ENCODE assay signal across 8 mouse cellular contexts in the genomic region with DNA sequence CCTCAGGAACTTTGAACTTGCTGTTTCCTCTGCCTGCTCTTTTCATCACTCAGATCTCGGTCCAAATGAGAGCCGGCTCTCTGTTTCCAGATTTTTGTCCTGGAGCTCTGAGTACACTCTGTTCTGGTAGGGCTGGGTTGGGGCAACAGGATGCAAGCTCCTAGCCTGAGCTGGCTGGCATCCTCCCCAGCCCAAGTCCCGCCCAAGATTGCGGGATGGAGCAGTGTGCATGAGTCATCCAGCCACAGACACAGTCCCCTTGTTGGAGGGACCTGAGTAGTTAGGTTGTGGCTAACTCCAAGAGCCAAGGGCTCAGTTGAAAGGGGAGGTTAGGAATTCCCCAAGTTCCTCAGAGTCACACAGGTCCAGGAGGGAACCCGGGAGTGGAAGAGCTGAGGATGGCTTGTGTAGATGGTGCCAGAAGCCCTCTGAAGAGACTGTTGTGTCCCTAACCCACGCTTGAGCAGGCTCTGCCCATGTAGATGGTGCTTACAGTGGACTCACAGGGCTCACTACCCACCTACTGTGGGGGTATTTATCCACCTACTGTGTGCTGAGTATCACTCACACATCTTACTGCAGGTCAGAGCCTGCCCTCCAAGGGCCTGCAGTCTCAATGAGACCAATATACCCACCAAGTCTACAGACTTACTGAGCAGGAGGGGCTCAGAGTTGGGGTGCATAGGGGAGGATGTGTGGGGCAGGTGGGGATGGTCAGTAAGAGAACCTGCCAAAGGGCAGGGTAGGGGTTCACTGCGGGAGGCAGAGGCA. TPM values are rescaled to one million over a fixed set of nuclear protein-coding genes. Genes with fewer than 3 reads are reported as not detected.
DNase-seq lines count a peak whose midpoint lies in the region; ATAC-seq and TF ChIP-seq lines count a peak whose summit lies in the region.

No protein-coding gene starts in this region.

- H3K4me3 ChIP-seq in heart, embryonic 11.5 days (ENCODE audit: low read depth, low read length): no peak overlapping the region
- no peak overlapping the region for H3K4me3 ChIP-seq in C2C12 (ENCODE audit: insufficient read depth, poor library complexity, severe bottlenecking)
- H3K4me3 ChIP-seq in embryonic facial prominence, embryonic 14.5 days (ENCODE audit: low read depth, low read length): no peak overlapping the region
- no peak overlapping the region for H3K4me3 ChIP-seq in forebrain, embryonic 10.5 days

- H3K4me1 ChIP-seq in heart, embryonic 11.5 days (ENCODE audit: control insufficient read depth, insufficient read depth, low read length): no peaks in the 10 kb centered on the region
- no peaks in the 10 kb centered on the region for H3K4me1 ChIP-seq in embryonic facial prominence, embryonic 14.5 days (ENCODE audit: control insufficient read depth, insufficient read depth, low read length)
- H3K4me1 ChIP-seq in forebrain, embryonic 10.5 days: 0 out of 2 replicates have a peak, but pooled peaks cover 3% of the 10 kb centered on the region

- H3K27ac ChIP-seq in heart, embryonic 11.5 days (ENCODE audit: low read depth, low read length): no peak overlapping the region
- H3K27ac ChIP-seq in embryonic facial prominence, embryonic 14.5 days (replicated peaks; ENCODE audit: low read depth, low read length): no peak overlapping the region
- H3K27ac ChIP-seq in forebrain, embryonic 10.5 days: no peak overlapping the region

- H3K9ac ChIP-seq in heart, embryonic 11.5 days (ENCODE audit: low read depth, low read length): no peak overlapping the region
- no peak overlapping the region for H3K9ac ChIP-seq in embryonic facial prominence, embryonic 14.5 days (ENCODE audit: low read depth, low read length)

- no peaks in the 10 kb centered on the region for H3K27me3 ChIP-seq in heart, embryonic 11.5 days (ENCODE audit: control insufficient read depth, insufficient read depth, low read length)
- H3K27me3 ChIP-seq in C2C12 (ENCODE audit: control insufficient read depth, insufficient read depth, insufficient read length): no peaks in the 10 kb centered on the region
- H3K27me3 ChIP-seq in embryonic facial prominence, embryonic 14.5 days (replicated peaks; ENCODE audit: control insufficient read depth, insufficient read depth, low read length): no peaks in the 10 kb centered on the region
- no peaks in the 10 kb centered on the region for H3K27me3 ChIP-seq in forebrain, embryonic 10.5 days (ENCODE audit: poor library complexity, severe bottlenecking)

- H3K9me3 ChIP-seq in heart, embryonic 11.5 days (replicated peaks; ENCODE audit: control insufficient read depth, low read length): no peaks in the 10 kb centered on the region
- H3K9me3 ChIP-seq in embryonic facial prominence, embryonic 14.5 days (ENCODE audit: control insufficient read depth, low read length): no peaks in the 10 kb centered on the region
- no peaks in the 10 kb centered on the region for H3K9me3 ChIP-seq in forebrain, embryonic 10.5 days

- WGBS in heart, embryonic 11.5 days (ENCODE audit: insufficient replicate concordance): 72% methylated on average over 7 of the region's 7 CpGs
- WGBS in embryonic facial prominence, embryonic 14.5 days: 73% methylated on average over 7 of the region's 7 CpGs
- 90% methylated on average over 7 of the region's 7 CpGs for WGBS in forebrain, embryonic 10.5 days

- no peak overlapping the region for H3K4me2 ChIP-seq in heart, embryonic 11.5 days
- no peak overlapping the region for H3K4me2 ChIP-seq in embryonic facial prominence, embryonic 14.5 days (ENCODE audit: low read depth, low read length)

- DNase-seq in heart, adult 11 months: peak; percentile 99
- peak; percentile 66 for DNase-seq in embryonic facial prominence, embryonic 14.5 days (ENCODE audit: low spot score)
- peak; percentile 63 to 80 for DNase-seq in kidney, postnatal 36 days
- DNase-seq in testis, postnatal 10 days (ENCODE audit: low spot score): peak; percentile 68
- DNase-seq in forebrain, embryonic 10.5 days (ENCODE audit: extremely low spot score, low spot score): no peak
- DNase-seq in thymus, postnatal 14 days: no peak

- TF ChIP-seq CTCF in C2C12 (IDR thresholded peaks at IDR 0.05; ENCODE audit: control insufficient read depth, insufficient read depth, insufficient read length): no peak

- no peaks in the 10 kb centered on the region for H3K79me2 ChIP-seq in C2C12 (ENCODE audit: control insufficient read depth, insufficient read depth)

- H3K79me3 ChIP-seq in C2C12 (ENCODE audit: low read depth): no peaks in the 10 kb centered on the region

- H3K36me3 ChIP-seq in heart, embryonic 11.5 days (ENCODE audit: control insufficient read depth, insufficient read depth, low read length): no peaks in the 10 kb centered on the region
- no peaks in the 10 kb centered on the region for H3K36me3 ChIP-seq in C2C12 (ENCODE audit: control insufficient read depth, insufficient read depth)
- H3K36me3 ChIP-seq in embryonic facial prominence, embryonic 14.5 days (ENCODE audit: control insufficient read depth, insufficient read depth, low read length): no peaks in the 10 kb centered on the region
- no peaks in the 10 kb centered on the region for H3K36me3 ChIP-seq in forebrain, embryonic 10.5 days (replicated peaks)

- ATAC-seq in heart, embryonic 11.5 days (replicated peaks; ENCODE audit: insufficient number of reproducible peaks, low FRiP score, low TSS enrichment): no peak
- peak; percentile 78 for ATAC-seq in embryonic facial prominence, embryonic 14.5 days (ENCODE audit: low read depth)

- peak overlapping the region; percentile 43 for H3ac ChIP-seq in C2C12 (ENCODE audit: control insufficient read depth, insufficient read length, low read depth)

TF ChIP-seq in C2C12, 6 proteins besides CTCF, POLR2A, EP300 and RAD21:
- TF ChIP-seq USF1 (IDR thresholded peaks at IDR 0.05; ENCODE audit: low read depth): no peak
- TF ChIP-seq CEBPB (IDR thresholded peaks at IDR 0.05; ENCODE audit: low read depth): peak; percentile 41
- TF ChIP-seq FOSL1 (IDR thresholded peaks at IDR 0.05; ENCODE audit: insufficient read depth, low read length, poor library complexity, severe bottlenecking): peak; percentile 97
- TF ChIP-seq MAX (IDR thresholded peaks at IDR 0.05): no peak
- no peak for TF ChIP-seq MYOD1 (IDR thresholded peaks at IDR 0.05; ENCODE audit: control insufficient read depth, insufficient read length, low read depth)
- TF ChIP-seq MYOG (IDR thresholded peaks at IDR 0.05; ENCODE audit: control insufficient read depth, extremely low read depth, insufficient read length): no peak

RNA-seq across cellular contexts. Expression of gene Jade2, which starts 17.0 kb away (rescaled TPM):
- 0.21 and 0.46 TPM in 2 replicates for polyA plus RNA-seq in heart, embryonic 11.5 days (2014; fragmentation: Nextera tagmentation; extraction: Ambion mirVana)
- 4.0 TPM for polyA plus RNA-seq in C2C12 (2012; fragmentation: generic; extraction: Trizol)
- 1.1 and 1.4 TPM in 2 replicates for polyA plus RNA-seq in embryonic facial prominence, embryonic 14.5 days (2014; fragmentation: Nextera tagmentation; extraction: Ambion mirVana)
- polyA plus RNA-seq in forebrain, embryonic 10.5 days (2016; fragmentation: Nextera tagmentation; extraction: Ambion mirVana): 0.57 and 0.64 TPM in 2 replicates

Comparison
In these comparisons a context has a peak if more than half of its experiments do, and no peak if none do; other contexts are left out.
1. DNase-seq: peak in heart, adult 11 months (single experiment), embryonic facial prominence, embryonic 14.5 days (single experiment), kidney, postnatal 36 days (2 of 2) and testis, postnatal 10 days (single experiment); none in forebrain, embryonic 10.5 days (single experiment) and thymus, postnatal 14 days (single experiment).